Mouse (Mus musculus): ENCODE measurements around the gene Gm37240.

Gm37240 gene

DNA sequence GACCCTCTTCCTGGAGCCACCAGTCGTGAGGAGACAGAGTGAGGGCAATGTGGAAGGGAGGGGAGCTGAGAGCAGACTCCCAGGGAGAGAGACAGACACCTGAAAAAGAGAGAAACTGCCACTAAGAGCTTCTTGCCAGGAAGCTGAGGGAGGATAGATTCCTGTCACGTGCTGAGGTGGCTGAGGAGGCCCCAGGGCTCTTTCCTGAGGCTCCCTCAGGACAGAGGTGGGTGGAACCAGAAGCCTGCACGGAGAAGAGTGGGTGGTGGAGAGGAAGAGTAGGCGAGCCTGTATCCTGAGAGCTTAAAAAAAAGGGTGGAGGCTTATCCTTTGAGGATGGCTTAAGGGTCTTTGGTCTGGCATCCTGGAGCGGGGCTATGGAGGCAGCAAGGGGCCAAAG is 699.0 kb downstream of the Gm37240 start:
- CTCF ChIA-PET = no interaction called here

DNA sequence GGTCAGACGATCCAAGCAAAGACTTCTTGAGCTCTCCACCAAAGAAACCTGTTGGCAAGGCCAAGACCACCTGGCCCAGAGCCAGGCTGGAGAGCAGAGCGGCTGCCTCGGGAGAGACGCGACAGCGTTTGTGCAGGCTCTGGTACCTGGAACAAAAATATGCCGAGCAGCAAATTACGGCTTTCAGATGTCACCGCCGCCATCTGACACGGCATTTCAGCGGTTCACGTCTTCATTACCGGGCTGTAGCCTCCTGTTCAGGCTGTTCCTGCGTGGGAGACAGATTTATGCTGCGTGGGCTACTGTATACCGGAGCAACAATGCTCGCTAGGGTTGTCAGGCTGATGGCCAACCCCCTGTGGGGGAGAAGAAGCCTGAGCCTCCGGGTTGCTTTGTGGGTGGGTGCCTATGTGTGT is 700.6 kb downstream of the Gm37240 start:
- CTCF ChIA-PET = no interaction called here

DNA sequence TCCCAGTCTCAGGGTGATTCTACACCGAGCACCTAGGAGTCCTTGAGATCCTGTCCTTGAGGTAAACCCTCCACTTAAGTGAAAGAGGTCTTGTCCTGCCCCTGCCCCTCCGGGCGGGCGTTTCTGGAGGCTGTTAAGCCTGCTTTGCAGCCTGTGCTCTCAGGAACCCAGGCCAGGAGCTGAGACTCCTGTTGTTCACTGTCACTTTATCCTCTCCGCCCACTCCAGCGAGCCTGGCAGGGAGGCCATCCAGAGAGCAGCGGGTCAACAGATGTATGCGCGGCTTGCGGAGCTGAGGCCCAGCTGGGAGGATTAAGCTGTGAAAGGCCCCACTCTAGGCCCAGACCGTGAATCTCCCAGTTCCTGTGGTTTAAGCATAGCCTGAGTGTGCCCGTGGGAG is 701.5 kb downstream of the Gm37240 start:
- CTCF ChIA-PET = no interaction called here

DNA sequence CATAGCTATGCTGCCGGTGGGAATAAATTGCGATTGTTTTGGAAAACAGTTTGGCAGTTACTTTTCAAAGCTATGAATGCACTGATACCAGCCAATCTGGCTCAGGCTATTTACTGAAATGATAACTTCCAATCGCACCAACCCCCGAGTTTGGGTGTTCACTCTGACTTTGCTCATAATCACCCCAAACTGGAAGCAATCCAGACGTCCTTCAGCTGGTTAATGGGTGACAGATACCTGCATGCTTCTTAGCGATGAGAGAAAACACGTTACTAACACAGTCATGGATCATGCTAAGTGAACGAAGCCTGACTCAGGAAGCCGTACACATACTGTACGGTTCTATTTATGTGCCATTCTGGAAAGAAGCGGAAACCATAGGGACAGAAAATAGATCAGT is 702.4 kb downstream of the Gm37240 start:
- CTCF ChIA-PET = no interaction called here

DNA sequence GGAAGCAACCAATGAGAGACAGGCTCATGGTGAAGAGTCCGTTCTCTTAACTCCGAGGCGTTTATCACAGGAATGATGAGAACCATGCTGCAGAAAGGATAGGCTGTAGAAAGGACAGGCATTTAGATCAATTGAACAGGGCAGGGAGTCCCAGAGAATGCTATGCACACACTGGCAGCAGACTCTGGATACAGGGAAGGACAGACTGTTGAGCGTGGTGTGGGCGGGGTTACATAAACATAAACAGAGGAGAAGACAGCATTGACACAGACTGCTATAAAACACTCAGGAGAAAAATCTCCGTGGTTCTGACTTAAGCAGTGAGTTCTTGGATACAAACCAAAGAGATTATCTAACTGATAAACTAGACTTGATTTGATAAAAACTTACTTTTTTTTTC is 703.2 kb downstream of the Gm37240 start:
- CTCF ChIA-PET = no interaction called here

DNA sequence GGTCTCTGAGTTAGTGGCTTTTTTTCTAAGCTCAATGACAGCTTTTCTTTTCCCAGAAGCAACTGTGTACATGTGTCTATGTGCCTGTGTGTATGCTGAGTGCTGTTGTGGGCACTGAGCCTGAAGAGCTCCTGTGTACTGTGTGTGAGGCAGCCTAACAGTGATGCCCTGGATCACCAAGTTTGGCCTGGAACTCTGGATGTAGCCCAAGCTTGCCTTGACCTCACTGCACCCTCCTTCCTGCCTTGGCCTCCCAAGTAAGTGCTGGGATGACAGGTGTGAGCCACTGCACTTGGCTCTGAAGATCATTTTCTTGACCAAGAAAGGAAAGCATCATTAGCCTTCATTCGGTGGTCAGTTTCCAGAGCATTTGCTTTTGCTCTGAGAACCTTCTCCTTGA is 710.6 kb downstream of the Gm37240 start:
- CTCF ChIA-PET = no interaction called here

DNA sequence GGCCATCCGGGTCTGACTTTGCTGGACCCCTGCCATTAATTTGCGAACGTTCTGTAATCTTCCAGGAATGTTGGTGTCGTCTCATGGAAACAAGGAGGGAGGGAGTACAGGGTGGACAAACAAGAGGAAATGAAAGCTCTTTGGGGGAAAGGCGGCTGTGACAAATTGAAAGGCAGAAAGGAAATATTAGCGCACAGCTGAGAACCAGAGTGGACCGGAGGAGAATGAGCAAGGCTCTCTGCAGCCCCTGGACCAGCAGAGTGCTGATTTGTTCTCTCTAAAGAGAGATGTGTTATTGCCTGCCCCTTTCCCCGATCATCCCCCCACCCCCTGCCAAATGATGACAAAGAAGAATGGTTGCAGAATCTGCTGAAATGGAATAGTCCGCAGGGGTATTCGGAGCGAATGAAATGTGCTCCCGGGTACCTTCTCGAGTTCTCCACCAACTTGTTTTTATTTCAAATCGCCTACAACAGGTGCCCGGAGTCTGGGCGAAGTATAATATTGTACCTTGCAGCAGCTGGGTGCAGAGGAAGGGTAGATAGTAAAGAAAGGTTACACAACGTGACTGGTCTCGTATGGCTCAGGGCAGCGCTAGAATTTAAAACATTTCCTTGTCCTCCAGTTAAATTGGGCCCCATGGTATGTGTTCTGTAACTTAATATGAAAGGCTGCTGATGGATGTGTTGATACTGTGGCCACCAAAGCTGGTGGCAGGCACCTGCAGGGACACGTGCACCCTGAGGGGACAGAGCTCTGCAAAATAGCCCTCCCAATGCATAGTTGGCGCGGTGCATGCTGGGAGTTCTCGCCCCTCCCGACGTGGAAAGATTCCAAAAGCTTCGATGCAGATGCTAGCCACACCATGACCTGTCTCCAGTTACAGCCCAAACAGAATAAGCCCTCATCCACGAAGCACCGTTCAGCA is 712.5 kb downstream of the Gm37240 start:
- CTCF ChIA-PET = no interaction called here

DNA sequence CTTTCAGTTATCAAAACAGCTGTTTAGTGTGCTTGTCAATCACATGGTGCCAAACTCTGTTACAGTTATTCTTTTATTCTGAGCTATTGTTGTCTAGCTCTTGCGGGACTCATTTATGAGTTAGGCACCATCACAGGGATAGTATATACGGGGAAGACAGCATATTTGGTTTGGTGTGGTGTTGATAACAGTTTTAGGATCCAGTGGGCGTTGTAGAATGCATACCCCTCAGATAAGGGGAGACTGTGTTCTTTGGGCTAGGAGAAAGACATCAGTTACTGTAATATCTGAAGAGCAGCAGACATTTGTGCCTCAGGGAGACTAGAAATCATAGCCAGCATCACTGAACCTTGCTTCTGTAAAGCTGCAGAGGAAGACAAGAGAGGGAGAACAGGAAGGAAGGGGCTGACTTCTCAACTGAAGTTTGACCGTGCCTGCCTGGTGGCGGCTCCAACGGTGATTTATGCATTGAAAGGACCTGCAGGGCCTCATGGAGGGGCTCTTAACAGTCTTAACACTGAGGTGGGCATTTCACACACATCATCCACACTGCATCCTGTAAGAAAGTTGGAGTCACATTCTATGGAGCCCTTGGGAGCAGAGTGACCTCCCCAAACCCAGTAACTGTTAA is 713.8 kb downstream of the Gm37240 start:
- CTCF ChIA-PET = no interaction called here

DNA sequence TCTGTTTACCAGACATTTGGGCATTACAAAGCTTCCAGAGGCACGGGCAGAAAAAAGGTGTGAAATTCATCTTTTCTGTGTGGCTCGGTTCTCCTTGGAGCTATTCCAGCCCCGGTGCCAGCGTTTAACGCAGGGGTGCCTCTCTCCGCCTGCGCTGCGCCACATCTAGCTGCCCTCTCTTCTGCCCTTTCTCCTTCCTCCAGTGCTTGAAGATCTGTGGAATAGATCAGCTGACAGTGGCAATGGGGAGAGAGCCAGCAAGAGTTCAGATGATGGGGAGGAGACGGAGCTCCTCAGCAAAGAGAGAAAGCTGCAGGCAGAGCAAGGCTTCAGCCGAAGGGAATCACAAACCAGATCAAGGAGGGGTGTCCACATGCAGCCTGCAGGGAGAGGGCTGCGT is 714.8 kb downstream of the Gm37240 start:
- CTCF ChIA-PET = no interaction called here

DNA sequence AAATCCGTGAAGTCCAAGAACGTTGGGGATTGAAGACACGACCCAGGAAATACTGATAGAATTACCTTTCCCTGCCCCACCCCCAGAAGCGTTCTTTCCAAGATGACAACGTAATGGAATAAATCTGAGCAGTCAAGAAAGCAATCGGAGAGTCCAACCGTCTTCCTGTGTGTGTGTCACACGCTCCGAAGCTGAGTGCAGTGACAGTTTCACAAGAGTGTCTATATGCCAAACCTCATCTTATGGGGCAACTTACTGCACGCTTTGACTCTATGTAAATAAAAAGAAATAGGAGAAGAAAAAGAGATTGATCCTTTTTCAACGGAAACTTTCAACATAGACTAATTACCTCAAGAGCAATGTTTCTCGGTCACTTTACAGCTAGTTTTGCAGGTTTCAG is 715.2 kb downstream of the Gm37240 start:
- CTCF ChIA-PET = no interaction called here

DNA sequence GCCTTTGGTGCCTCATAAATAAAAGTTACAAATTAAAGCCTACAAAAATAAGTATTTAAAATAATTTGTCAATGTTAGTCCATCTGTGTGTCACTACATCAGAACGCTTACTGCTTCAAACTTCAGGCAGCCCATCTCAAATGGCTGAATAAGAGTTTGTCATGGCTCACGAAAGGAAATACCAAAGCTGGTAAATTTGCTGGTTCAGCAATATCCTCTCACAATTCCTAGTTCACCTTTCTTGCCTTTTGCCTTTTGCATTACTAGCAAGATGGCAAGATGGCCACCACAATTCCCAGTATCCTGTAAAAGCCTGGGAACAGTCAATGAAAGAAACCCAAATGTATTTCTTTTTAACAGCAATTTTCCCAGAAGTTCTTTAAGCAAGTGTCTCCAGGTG is 718.5 kb downstream of the Gm37240 start:
- CTCF ChIA-PET = no interaction called here

DNA sequence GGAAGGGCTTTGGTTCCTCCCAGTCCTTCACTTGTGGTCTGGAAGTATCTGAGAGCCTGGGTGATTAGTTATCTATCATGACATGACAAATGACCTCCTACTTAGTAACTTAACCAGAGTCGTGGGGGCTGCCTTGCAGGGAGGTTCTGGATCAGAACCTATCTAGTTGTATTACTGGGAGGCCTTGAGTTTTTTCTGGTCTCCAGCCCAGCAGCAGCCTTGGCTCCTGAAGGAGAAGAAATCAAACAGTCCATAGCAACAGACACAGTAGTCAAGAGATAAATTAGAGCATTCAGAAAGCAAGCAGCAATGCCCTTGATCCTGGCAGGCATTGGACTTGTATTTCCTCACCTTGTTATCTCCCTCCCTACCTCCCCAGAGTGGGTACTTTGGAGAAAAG is 722.4 kb downstream of the Gm37240 start:
- CTCF ChIA-PET = no interaction called here

DNA sequence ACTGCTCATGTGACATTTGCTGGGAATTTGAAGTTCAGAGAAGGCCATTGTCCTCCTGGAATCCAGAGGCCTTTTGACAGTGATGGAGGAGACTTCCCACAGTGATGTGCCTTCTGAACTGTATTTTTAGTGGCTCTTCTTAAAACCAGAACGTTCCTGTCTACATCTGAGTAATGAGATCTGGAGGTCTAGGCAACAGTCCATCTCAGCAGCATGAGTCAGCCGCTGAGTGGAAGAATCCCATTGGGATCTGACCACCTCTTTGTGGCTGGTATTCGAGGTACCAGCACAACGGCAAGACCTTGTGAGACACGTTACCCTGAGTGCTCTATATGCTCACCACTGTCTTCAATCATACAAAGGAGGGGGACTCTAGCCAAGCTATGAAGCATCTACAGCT is 723.9 kb downstream of the Gm37240 start:
- CTCF ChIA-PET = no interaction called here

DNA sequence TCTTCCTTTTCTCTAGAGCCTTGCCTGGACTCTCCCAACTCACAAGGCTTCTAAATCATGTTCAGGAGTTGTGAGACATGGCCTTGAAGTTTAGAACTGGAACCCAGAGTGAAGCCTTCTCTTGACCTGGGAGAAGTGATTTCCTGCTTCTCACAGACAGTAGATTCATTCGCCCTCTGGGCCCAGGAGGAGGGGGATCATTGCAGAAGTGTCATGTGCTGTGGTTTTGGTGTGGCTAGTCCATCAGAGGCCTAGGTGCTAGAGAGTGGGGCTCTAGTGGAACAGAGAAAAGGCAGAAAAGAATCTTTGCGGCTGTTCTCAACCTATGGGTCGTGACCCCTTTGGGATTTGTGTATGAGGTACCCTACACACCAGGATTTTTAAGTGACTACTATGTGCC is 724.9 kb downstream of the Gm37240 start:
- CTCF ChIA-PET = no interaction called here

DNA sequence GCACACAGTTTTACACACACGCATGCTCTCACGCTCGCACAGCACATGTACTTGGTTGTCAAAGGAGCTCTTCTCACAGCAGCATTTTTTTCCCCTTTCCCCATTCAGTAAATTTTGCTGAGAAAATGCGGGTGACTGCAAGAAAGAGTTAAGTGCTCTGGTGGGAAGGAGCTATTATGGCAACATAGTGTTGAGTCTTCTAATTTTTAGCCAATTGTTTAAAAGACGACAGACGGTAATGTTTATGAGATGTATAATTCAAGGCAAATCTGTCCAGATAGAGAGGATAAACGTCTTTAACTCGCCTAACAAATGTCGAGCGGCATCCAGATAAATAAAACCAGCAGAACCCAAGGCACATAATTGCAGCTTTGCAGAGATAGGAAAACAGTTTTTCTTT is 726.5 kb downstream of the Gm37240 start:
- CTCF ChIA-PET = interaction anchor here (0.6 kb wide), 1 partner anchor 213 kb away, joined by 3 read pairs; no protein-coding TSS in a partner anchor

DNA sequence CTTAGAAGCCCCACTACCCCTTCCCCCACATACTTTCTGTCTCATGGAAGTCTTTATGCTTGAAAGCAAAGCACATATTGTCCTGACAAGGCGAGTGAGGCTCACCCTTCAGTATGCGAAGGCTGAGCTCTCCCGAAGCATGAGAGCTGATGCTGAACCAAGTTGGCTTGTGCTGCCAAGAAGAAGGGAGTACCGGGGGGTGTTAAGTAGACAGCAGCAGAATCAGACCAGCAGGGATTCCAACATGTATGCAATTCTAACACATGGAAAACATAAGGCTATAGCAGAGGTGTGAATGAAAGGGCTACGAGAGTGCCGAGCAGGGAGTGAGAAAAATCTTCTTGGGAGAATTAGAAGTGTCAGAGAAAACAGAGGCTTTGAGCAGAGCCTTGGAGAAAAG is 727.7 kb downstream of the Gm37240 start:
- CTCF ChIA-PET = no interaction called here

DNA sequence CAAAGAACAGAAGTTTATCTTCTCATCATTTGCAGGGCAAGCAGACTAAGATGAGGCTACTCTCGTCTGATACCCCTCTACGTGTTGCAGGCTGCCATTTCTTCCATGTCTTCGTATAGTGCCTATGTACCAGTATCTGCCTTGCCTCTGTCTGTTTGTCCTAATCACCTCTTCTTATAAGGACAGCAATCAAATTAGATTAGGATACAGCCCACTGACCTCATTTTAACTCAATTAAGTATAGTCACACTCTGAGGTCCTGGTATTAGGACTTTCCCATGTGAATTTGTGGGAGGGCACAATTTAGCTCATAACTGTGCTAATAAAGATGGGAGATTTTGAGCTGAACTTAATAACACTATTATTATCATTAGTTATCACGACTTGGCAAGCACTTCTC is 738.5 kb downstream of the Gm37240 start:
- CTCF ChIA-PET = no interaction called here

DNA sequence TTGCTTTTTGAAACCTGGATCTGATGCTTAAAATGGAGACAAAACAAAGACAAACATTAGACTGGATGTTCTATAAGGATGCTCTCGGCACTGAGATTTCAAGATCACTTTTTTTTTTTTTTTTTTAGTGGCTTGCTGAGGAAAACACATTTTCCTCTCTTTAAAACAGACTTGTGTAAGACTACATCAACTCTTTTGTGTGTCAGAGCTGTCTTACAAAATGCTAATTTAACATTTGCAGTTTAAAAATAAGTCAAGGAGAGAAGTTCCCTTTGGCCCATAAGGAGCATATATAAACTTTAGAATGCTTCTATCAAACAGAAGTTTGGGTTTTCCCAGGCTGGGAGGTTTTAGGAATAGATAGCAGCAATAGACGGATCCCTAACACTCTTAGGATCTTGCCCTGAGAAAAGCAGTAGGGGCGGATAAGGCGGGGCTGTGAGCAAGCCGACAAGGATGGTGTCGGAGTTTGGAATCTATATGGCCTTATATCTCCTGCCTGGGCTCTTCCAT is 739.2 kb downstream of the Gm37240 start:
- CTCF ChIA-PET = no interaction called here

DNA sequence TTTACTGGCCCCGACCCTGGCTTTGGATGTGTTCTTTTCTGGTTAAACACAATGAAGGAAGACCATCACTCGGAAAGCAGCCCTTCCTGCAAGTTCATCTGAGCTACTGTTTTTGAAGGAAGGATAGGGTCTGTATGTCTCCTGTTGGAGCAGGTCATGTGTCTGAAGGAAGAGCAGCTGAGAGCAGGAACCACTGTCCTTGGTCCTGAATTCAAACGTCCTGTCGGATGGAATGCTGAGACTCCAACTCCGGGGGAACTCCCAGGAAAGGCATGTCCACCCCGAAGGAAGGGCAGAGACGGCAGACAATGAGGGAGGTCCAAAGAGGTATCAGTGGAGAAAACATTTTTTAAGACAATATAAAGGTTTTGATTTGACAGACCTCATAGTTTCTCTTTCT is 741.8 kb downstream of the Gm37240 start:
- CTCF ChIA-PET = no interaction called here

DNA sequence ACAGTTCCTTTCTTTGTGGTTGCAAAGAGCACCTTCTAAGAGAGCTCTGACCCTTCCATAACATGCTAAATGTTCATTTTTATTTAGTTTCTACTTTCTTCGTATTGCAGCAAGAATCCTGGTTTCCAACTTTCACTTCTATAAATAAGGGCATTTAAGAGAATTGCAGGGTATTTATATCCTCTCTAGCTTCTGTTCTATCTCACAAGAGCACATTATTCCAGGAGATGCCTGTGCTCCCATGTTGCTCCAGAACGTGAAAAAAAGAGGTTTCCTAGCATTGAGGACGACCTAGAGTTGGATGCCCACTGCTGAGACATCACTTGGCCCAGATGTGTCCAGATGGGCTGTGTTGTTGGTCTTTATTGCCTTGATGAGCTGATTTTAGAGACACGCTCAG is 742.2 kb downstream of the Gm37240 start:
- CTCF ChIA-PET = no interaction called here

DNA sequence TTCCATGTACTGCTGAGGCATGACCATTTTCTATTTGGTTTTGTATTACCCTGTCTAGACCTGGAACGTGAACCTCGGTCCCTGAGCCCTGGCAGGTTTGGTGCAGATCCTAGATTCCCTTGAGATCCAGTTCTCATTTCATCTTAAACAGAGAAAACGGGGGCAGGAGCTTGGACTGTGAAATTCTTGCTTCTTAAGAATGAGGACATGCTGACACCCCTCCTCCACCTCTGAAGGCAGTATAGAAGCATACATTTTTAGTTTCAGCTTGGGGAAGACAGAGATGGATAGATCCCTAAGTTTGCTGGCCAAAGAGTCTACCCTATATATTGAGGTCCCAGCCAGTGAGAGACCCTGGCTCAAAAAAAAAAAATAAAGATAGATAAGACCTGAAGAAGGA is 742.9 kb downstream of the Gm37240 start:
- CTCF ChIA-PET = no interaction called here

DNA sequence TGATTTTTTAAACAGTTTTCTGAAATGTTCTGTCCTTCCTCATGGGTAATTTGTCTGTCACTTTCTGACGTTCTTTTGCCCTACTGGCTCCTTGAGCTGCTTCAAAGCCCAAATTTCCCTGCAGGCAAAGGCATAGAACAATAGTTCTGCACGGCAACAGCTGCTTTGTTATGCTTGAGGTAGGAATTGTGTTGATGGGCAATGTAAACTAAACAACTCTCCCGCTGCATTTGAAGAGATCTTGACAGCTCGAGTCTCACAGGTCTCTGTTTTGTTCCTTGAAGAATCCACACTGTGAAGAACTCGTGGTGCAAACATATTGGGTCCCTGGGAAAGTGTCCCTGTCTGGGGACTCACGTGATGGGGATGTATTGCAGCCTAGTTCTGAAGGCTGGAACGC is 746.8 kb downstream of the Gm37240 start:
- CTCF ChIA-PET = no interaction called here

DNA sequence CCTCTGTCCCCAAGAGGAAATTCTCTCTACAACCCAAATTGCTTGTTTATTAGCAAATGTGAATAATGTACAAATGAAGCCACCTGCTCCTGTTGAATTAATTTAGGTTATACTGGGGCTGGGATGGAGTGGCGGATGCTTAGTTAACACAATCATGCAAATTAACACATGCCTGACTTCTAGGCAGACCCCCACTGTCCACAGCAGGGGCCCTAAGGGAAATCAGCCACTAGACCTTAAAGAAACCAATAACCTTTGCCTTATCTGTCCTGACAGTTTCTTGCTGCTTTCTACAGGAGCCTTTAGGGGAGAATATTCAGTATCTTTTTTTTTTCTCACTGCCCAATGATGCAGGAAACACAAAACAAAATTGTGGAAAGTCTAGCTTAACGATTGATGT is 748.9 kb downstream of the Gm37240 start:
- CTCF ChIA-PET = no interaction called here

DNA sequence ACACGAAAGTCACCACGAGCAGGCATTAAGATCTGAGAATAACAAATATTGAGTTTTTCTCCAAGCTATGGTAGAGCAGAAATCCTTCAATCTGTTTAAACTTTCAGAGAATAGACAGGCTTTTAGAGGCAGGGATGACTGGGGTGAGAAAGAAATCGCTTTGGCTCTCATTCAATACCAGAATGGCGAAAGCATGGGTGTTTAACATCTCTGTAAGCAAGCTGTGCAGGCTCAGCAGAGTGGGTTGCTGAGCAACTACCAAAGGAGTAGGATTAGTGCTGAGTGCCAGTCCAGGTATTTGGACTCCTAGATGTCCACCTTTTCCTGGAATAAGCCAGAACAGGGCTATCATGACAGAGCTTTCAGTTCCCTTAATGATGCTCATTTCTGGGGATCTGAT is 753.8 kb downstream of the Gm37240 start:
- CTCF ChIA-PET = no interaction called here
